Mouse (Mus musculus): ENCODE data around the gene Cryl1.

GRCm38 (mm10) chr14:57301600-57302230 lies 96.6 kb downstream of the Cryl1 start:
- no peak for TF ChIP-seq CTCF (IDR thresholded peaks at IDR 0.05; ENCODE audit: extremely low read depth, insufficient read length, insufficient replicate concordance, low read depth, low read length)
- TF ChIP-seq POLR2A (IDR thresholded peaks at IDR 0.05; ENCODE audit: low read depth, low read length), result no peak

Measured in small intestine, adult 2 months (tissue).